Mouse (Mus musculus) spleen, embryonic (tissue): ENCODE results near the gene Ghsr.
"Not testable (repeated sequence)": the region's sequence is repeated elsewhere in the genome, so short reads cannot be mapped to it uniquely, and the experiment has no call there.

Experiments used
- CTCF ChIA-PET: fragments of 350-600 bp; sonication (Branson Sonifier 250); formaldehyde crosslinking; loops from one replicate; lab custom pipeline; 2022; lab: Charles Lee

The Ghsr gene

GRCm38 (mm10) chr3:27371276-27371621 is at the start of gene Ghsr:
TSS of gene Ghsr (plus strand) at chr3:27371351.
- CTCF ChIA-PET: no interaction called here

GRCm38 (mm10) chr3:27322591-27322990 is 48.6 kb upstream of the Ghsr start:
- CTCF ChIA-PET: interaction anchor here (0.6 kb wide), 1 partner anchor 239 kb away, joined by 3 read pairs; no protein-coding TSS in a partner anchor

GRCm38 (mm10) chr3:27323551-27323950 is 47.6 kb upstream of the Ghsr start:
- CTCF ChIA-PET: no interaction called here

- CTCF ChIA-PET: no interaction called here
Measured at GRCm38 (mm10) chr3:27326633-27327191, 44.4 kb upstream of the Ghsr start.

GRCm38 (mm10) chr3:27330706-27331105 is 40.4 kb upstream of the Ghsr start:
- CTCF ChIA-PET: no interaction called here

- CTCF ChIA-PET: no interaction called here
Measured at GRCm38 (mm10) chr3:27338437-27338836, 32.7 kb upstream of the Ghsr start.

GRCm38 (mm10) chr3:27338887-27339286 is 32.3 kb upstream of the Ghsr start:
- CTCF ChIA-PET: no interaction called here

GRCm38 (mm10) chr3:27340757-27341156 is 30.4 kb upstream of the Ghsr start:
- CTCF ChIA-PET: no interaction called here

GRCm38 (mm10) chr3:27342462-27342861 is 28.7 kb upstream of the Ghsr start:
- CTCF ChIA-PET: no interaction called here

GRCm38 (mm10) chr3:27345526-27345925 is 25.6 kb upstream of the Ghsr start:
- CTCF ChIA-PET: no interaction called here

DNA sequence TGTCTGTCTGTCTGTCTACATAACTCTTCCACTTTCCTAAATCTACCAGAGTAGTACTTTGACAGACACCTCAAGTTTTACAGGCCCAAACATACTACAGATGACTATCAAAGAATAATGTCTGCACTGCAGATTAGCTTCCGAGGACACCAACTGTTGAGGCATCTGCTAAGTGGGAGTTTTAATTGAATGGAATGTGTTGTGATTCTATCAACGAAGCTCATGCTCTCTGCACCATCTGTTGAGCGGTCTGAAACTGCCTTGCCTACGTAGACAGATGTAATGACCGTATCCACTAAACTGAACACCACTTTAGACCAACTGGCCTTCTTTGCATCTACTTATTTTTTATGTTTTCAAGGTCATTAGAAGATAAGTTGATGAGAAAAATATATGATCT is 22.7 kb upstream of the Ghsr start:
- CTCF ChIA-PET: interaction anchor here (0.7 kb wide), 1 partner anchor 8 kb away, joined by 3 read pairs; no protein-coding TSS in a partner anchor

- CTCF ChIA-PET: no interaction called here
Measured at GRCm38 (mm10) chr3:27351105-27351504, 20.0 kb upstream of the Ghsr start.

DNA sequence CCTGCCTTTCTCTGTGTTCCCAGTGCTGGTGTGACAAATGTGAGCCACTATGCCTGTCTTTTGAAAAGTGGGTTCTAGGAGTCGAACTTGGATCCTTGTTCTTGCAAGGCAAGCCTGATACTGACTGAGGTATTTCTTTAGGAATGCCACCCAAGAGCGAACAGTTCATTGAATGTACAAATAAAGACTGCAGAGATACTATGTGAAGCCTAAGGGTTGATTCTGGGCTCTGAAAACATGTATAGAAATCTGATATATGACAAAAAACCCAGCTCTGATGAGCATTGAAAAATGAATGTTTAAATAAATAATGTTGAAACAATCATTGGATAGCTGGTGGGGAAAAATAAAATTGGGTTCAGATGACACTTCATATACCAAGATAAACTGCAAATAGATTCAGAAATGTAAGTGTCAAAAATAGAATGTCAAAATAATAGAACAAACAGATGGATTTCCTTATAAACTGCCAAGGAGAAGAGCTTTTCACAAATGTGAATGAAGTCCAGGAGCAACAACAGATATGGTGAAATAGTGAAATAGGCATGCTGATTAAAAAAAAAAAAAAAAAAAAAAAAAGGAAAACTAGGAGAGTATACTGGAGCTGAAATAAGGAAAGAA is 11.9 kb upstream of the Ghsr start:
- CTCF ChIA-PET: no interaction called here

- CTCF ChIA-PET: no interaction called here
Measured at GRCm38 (mm10) chr3:27370125-27370524, 1.0 kb upstream of the Ghsr start.

GRCm38 (mm10) chr3:27370582-27371275 is 422 bp upstream of the Ghsr start:
- CTCF ChIA-PET: no interaction called here

GRCm38 (mm10) chr3:27371725-27372650 is 837 bp downstream of the Ghsr start:
- CTCF ChIA-PET: no interaction called here

- CTCF ChIA-PET: no interaction called here
Measured at GRCm38 (mm10) chr3:27374396-27374795, 3.2 kb downstream of the Ghsr start.

- CTCF ChIA-PET: no interaction called here
Measured at GRCm38 (mm10) chr3:27377935-27378334, 6.8 kb downstream of the Ghsr start.

GRCm38 (mm10) chr3:27384836-27385235 is 13.7 kb downstream of the Ghsr start:
- CTCF ChIA-PET: no interaction called here

GRCm38 (mm10) chr3:27389923-27390322 is 18.8 kb downstream of the Ghsr start:
- CTCF ChIA-PET: no interaction called here

DNA sequence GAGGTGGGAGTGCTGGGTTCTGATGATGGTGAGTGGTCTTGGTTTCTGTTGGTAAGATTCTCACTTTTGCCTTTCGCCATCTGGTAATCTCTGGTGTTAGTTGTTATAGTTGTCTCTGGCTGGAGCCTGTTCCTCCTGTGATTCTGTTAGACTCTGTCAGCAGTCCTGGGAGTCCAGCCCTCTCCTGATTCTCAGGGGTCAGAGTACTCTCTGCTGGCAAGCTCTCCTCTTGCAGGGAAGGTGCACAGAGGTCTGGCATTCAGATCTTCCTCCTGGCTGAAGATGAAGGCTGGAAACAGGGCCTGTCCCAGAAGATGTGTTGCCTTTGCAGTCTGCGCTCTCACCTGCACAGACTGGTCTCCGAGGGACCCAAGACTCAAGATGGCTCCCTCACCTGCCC is 29.8 kb downstream of the Ghsr start:
- CTCF ChIA-PET: not testable (repeated sequence)

- CTCF ChIA-PET: no interaction called here
Measured at GRCm38 (mm10) chr3:27406440-27406839, 35.3 kb downstream of the Ghsr start.
